Mouse (Mus musculus): ENCODE measurements around the gene Ccdc184.

- TF ChIP-seq CTCF (IDR thresholded peaks at IDR 0.05 in 2 of 3, conservative IDR thresholded peaks at IDR 0.05 in 1 of 3; ENCODE audit: control insufficient read depth in 1 of 3, insufficient read depth in 1 of 3, low read depth in 2 of 3, low read length in 3 of 3, poor library complexity in 1 of 3, severe bottlenecking in 1 of 3) = no peak
- TF ChIP-seq MAX (IDR thresholded peaks at IDR 0.05; ENCODE audit: low read length) = no peak
- no peak for TF ChIP-seq SIN3A (IDR thresholded peaks at IDR 0.05; ENCODE audit: low read length)
- TF ChIP-seq POLR2A (IDR thresholded peaks at IDR 0.05; ENCODE audit: control insufficient read depth in 1 of 2, insufficient read depth in 1 of 2, low read depth in 1 of 2, low read length in 2 of 2, poor library complexity in 1 of 2) = no peak
- no peak for TF ChIP-seq EP300 (IDR thresholded peaks at IDR 0.05; ENCODE audit: low read depth in 1 of 2, low read length in 2 of 2)
- TF ChIP-seq ZC3H11A (IDR thresholded peaks at IDR 0.05; ENCODE audit: low read depth, low read length) = no peak
- TF ChIP-seq TCF12 (IDR thresholded peaks at IDR 0.05; ENCODE audit: low read depth, low read length) = no peak
- no peak for TF ChIP-seq ZKSCAN1 (IDR thresholded peaks at IDR 0.05; ENCODE audit: low read depth, low read length)
- TF ChIP-seq CHD1 (IDR thresholded peaks at IDR 0.05; ENCODE audit: low read depth, low read length) = no peak
- no peak for TF ChIP-seq ZMIZ1 (IDR thresholded peaks at IDR 0.05; ENCODE audit: low read depth, low read length)
- no peak for TF ChIP-seq ETS1 (IDR thresholded peaks at IDR 0.05; ENCODE audit: low read depth, low read length)
- TF ChIP-seq NRF1 (IDR thresholded peaks at IDR 0.05; ENCODE audit: insufficient read depth, low read depth, low read length, poor library complexity, severe bottlenecking) = no peak
- TF ChIP-seq NELFE (IDR thresholded peaks at IDR 0.05; ENCODE audit: low read depth, low read length) = no peak
These were observed 46.1 kb upstream of the Ccdc184 start for GRCm38 (mm10) chr15:98120831-98121230.

Data from MEL (cell line).